Mouse (Mus musculus): Measurements from ENCODE around the gene Gm7971.
"Not testable (repeated sequence)": the region's sequence is repeated elsewhere in the genome, so short reads cannot be mapped to it uniquely, and the experiment has no call there.

Gene Gm7971

DNA sequence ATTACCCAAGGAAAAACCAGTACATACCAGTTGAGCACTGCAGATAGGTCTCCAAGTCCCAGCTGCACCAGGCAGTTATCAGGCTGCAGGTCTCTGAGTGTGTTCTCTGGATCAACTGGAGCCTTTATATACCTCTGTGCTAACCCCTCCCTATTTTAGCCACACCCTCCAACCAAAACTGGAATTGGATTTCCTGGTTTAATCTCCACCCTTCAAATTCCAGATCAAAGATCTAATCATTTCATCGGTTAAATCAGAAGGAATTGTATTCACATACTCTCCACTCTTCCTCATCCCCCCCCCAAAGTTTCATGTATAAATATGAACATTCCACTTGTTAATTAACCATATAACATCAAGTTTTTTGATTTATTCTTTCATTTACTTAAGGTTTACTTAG lies at the start of gene Gm7971:
TSS of gene Gm7971 (minus strand) at position 101 of the 400 bp plus-strand sequence.
- not testable (repeated sequence) for DNase-seq
